Mouse (Mus musculus) cerebellum, postnatal 25 days (tissue): ENCODE data around the gene Mapk3.

Experiments
- DNase-seq, 2 experiments: peaks; one replicate each; pipeline ENCODE4 v3.0.0; 2021; ENCODE audit warnings: mixed read lengths in 2 of 2

Mapk3 gene

GRCm38 (mm10) chr7:126784469-126784868 lies 25.1 kb downstream of the Mapk3 start:
- DNase-seq, result no peak

DNA sequence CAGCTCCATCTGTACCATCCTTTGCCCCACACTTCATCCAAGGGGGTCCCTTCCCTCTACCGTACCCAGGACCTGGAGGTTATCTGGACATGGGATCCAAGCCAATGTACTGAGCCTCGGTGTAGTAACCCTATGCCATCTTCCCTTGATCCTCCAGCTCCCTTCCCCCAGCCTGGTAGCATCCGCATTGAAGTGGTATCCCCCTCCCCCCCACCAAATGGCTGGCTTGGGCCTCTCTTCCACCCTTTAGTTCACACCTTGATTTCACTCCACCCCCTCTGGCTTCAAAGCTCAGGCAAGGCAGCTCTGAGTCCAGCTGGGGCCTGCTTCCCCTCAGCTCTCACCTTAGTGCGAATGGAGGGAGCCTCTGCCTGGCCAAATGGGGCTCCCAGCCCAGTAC lies 25.7 kb downstream of the Mapk3 start:
- no peak for DNase-seq

DNA sequence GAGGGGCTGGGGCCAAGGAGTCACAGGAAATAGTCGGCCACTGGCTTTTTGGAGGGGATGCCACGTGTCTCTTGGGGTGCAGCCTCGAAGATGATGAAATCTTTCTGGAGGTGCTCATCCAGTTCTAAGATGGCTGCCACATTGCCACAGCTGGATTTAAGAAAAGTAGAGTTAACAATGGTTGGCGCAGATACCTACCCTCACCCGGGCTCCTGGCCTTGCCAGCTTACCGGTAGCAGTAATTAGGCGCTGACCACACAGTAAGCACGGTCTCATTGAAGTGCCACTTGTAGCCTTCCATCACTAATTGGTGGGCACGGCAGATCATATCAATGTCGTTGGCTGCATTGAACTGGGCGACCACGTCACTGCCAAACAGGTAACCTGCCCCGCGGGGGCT lies 26.7 kb downstream of the Mapk3 start:
- DNase-seq, result no peak

DNA sequence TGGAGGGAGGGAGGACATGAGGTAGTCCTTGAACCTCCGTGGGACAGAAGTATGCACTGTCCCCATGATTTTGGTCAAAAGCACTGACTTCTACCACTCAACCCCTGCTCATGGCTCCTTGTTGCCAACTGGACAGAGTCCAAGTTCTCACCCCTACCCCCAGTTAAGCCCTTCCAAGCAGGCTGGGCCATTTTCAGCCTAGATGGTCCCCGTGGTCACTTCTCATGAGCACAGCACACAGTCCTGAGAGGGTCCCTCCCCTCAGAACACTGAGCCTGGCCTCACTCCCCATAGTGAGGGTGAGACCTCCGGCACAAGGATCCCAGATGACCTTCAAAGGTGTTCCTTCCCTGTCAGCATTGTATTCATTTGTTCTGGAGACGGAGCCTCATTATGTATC lies 29.7 kb downstream of the Mapk3 start:
- no peak for DNase-seq

DNA sequence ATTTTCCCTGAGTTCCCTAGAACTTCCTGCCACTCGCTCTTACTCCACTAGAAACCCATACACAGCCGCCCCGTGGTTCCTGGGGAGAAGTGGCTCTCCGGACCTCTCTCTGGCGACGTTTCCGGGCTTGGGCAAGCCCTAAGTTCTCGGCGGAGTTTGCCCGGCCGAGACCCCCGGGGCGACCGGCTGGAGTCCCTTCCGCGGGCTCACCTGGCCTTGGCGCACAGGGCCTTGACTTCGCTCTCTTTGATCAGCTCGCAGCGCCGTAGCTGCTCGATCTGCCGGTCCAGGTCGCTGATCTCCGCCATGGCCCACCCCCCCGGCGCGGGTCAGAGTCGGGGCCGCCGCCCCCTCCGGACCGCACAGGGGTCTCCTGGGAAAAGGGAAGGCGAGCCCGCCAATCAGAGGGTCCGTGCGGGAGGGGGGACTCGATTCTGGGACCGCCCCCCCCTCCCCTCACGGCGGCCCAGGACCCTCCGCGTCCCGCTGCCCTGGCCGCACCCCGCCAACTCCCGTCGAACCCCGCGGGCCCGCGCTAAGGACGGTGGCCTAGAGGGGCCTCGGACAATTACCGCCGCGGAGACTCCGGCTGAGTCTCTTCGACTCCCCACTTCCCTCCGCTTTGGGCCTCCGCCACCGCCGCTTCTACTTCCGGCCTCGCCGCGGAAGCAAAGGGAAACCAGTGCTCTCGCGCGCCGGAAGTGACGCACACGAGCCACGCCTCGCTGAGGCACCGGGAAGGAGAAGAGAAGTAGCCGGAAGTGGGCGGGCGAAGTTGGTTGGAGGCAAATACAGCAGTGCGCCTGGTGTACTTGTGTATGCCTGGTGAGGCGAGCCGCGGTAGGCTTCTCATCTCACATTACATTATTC lies 32.7 kb downstream of the Mapk3 start, which contains the start of gene Ppp4c:
TSS of gene Ppp4c (minus strand) at position 646 of the 870 bp plus-strand sequence.
- peak; percentile 96 to 98 for DNase-seq

- no peak for DNase-seq
These were observed 33.5 kb downstream of the Mapk3 start for GRCm38 (mm10) chr7:126792721-126793443.

DNA sequence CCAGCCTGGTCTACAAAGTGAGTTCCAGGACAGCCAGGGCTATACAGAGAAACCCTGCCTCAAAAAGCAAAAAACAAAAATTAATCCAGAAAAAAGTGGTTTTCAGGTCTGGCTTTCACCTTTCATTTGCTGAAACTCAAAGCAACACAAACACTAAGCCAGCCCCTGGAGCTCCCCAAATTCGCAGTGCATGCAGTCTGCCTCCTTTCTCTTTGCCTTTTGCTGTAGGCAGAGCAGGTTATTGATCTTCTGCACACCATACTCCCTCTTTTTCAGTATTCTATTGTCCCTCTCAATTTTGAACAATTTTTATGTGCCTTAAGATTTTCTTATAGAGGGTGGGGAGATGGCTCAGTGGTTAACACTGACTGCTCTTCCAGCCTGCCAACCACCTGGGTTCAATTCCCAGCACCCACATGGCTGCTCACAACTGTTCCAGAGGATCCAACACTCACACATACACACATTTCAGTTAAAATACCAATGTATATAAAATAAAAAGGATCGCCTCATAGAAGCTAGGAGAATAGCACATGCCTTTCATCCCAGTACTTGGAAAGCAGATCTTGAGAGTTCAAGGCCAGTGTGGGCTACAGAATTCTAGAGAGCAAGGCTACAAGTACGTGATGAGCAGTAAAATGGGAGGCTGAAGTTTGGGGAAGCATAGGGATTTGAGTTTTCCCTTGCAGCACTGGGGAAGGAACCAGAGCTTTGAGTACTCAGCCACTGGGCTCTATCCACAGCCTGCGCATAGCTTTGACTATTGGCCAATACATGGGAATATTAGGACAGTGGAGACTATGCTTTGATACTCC lies 34.3 kb downstream of the Mapk3 start:
- no peak for DNase-seq

DNA sequence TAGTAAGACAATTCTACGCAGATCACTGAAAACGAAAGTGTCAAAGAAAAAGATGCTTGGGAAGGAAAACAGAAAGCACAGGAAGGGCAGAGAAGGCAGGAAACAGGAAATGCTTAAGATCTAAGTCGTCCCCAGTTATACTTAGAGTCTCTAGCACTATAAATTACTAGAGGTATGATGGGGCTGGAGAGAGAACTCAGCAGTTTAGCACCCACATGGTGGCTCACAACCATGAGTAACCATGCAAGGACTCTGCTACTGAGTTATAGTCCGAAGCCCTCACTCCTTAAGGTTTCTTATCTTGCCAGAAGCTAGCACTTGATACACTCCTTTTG lies 34.8 kb downstream of the Mapk3 start:
- DNase-seq, result no peak

DNA sequence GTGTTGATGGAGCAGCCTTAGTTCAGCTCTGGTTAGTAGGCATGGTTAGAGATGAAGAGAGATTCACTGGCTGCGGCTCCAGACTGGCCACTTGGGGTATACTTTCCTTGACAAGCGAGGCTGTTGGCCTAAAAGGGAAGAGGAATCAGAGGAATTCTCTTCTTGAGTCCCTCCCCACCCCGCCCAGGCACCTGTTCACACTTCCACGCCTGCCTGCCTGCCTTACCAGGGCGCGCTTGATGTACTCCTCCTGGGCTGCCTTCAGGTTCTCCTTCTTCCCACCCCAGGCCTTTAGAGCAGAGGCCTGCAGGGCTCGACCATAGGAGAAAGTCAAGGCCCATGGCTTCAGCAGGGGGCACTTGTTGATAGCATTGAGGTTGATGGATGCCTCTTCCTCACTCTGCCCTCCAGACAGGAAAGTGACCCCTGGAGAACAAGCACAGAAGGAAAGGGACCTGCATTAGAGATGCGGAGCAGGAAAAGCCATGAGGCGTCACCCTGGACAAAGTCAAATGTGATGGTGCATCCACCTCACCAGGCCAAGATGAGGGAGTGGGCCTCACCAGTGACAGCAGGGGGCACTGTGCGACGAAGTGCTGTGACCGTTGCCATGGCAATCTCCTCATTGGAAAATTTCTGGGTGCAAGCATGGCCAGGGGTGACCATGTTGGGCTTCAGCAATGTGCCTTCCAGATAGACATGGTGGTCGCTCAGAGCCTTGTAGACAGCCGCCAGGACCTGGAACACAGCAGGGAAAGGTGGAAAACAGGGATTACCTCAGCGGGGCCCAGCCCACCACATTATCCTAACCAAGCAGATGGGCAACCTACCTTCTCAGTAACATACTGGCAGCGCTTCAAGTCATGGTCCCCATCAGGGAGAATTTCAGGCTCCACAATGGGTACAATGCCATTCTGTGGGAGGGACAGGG lies 36.3 kb downstream of the Mapk3 start:
- peak in 1 of 2 experiments; percentile 42 for DNase-seq

GRCm38 (mm10) chr7:126796350-126796932 lies 37.0 kb downstream of the Mapk3 start:
- peak; percentile 64 to 74 for DNase-seq

GRCm38 (mm10) chr7:126797411-126798126 lies 38.2 kb downstream of the Mapk3 start, which contains the start of gene Fam57b:
Fam57b (plus strand) TSS chr7:126797668.
- DNase-seq, result peak; percentile 67 to 70

- DNase-seq, result peak; percentile 47 to 63
These were observed 39.0 kb downstream of the Mapk3 start for GRCm38 (mm10) chr7:126798127-126799049.

GRCm38 (mm10) chr7:126799050-126799467 lies 39.7 kb downstream of the Mapk3 start:
- peak; percentile 97 to 98 for DNase-seq

- peak; percentile 86 to 89 for DNase-seq
These were observed 40.3 kb downstream of the Mapk3 start for GRCm38 (mm10) chr7:126799468-126800268.

DNA sequence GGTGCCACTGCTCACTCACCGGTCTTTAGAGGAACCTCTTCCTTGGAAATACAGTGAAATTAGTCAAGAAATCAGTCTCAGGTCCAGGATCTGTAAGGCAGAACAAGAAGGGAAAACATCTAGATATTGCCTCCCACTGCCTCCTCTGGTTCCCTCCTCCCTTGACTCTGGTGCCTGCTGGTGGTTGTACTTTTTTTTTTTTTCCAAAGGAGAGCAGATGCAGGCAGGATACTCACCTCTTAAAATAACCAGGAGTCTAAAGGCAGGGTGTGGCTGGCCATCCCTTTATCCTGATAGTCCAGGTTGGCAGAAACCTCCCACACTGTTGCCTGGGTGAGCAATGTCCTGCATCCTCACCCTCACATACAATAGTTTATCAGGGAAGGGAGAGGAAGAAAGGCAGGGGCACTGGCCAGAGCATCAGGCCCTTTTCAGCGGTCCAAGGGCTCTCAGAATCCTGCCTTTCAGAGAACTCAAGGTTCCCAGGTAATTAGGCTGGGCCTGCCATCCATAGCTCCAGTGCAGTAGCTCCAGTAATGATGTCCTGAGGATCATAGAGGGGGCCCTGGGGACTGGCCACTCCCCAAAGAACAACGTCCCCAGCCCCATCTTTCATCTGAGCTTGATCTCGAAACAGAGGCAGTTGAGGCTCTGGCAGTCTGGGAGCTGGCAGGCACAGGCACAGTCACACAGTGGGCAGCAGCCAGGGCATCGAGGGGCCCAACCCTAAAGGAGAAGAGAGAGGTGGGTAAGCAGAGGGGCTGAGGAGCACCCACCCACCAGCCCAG lies 41.1 kb downstream of the Mapk3 start:
- peak; percentile 50 to 52 for DNase-seq

GRCm38 (mm10) chr7:126801057-126801422 lies 41.6 kb downstream of the Mapk3 start:
- DNase-seq, result no peak

DNA sequence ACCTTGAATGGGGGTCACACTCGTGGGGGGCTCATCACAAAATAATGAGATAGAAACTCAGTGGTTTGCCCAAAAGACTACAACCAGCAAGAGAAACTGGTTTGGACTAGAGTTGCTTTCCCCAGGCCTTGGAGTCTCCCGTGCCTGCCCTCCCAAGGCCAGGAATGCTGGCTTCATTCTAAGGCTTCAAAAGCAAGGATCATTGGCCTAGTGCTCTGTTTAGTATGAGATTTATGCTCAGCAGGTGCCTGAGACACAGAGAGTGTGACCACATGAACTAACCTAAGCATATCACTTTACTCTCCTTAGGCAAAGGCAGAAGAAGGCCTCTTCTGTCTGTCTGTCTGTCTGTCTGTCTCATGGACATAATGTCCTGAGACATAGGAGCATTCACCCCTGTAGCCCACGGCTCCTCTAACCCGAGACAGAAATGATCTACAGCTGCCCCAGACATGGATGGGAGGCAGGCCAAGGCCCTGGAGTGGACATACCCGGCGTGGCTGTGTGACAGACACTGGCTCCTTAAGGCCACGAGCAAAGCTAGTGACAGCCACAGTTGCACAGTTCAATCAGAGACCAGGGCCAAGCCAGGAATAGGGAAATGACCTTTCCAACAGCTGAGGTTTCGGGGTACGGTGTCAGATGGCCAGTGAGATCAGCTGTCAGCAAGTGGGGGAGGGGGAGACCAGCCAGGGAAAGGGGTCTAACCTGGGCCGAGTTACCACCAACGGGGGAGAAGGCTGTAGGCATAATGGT lies 42.9 kb downstream of the Mapk3 start:
- no peak for DNase-seq
